Mouse (Mus musculus) thymus, postnatal 14 days (tissue): ENCODE results near the gene Adar.

ENCODE experiments used
- DNase-seq: peaks from one replicate; pipeline ENCODE4 v3.0.0; 2021

Adar gene

GRCm38 (mm10) chr3:89714359-89715206 is at the start of gene Adar:
Gene Adar (plus strand): TSS chr3:89715022.
- DNase-seq = peak; percentile 79

GRCm38 (mm10) chr3:89667131-89667530 is 47.7 kb upstream of the Adar start:
- no peak for DNase-seq

GRCm38 (mm10) chr3:89671334-89671733 is 43.5 kb upstream of the Adar start:
- DNase-seq = no peak

GRCm38 (mm10) chr3:89672573-89673317 is 42.1 kb upstream of the Adar start:
- peak; percentile 51 for DNase-seq

GRCm38 (mm10) chr3:89677617-89678016 is 37.2 kb upstream of the Adar start:
- no peak for DNase-seq

GRCm38 (mm10) chr3:89686031-89686430 is 28.8 kb upstream of the Adar start:
- DNase-seq = no peak

- peak; percentile 85 for DNase-seq
These were observed 25.9 kb upstream of the Adar start for GRCm38 (mm10) chr3:89688694-89689581.

GRCm38 (mm10) chr3:89691776-89692175 is 23.0 kb upstream of the Adar start:
- no peak for DNase-seq

- no peak for DNase-seq
These were observed 18.5 kb upstream of the Adar start for GRCm38 (mm10) chr3:89696152-89696821.

- DNase-seq = no peak
These were observed 15.9 kb upstream of the Adar start for GRCm38 (mm10) chr3:89698958-89699357.

- DNase-seq = no peak
These were observed 14.4 kb upstream of the Adar start for GRCm38 (mm10) chr3:89700461-89700860.

- no peak for DNase-seq
These were observed 11.2 kb upstream of the Adar start for GRCm38 (mm10) chr3:89703596-89703995.

GRCm38 (mm10) chr3:89704064-89704463 is 10.8 kb upstream of the Adar start:
- no peak for DNase-seq

GRCm38 (mm10) chr3:89715207-89715966 is 565 bp downstream of the Adar start:
- no peak for DNase-seq

- DNase-seq = no peak
These were observed 1.1 kb downstream of the Adar start for GRCm38 (mm10) chr3:89715967-89716256.

GRCm38 (mm10) chr3:89722032-89722431 is 7.2 kb downstream of the Adar start:
- no peak for DNase-seq

- no peak for DNase-seq
These were observed 8.7 kb downstream of the Adar start for GRCm38 (mm10) chr3:89723400-89724084.

GRCm38 (mm10) chr3:89727028-89727427 is 12.2 kb downstream of the Adar start:
- peak; percentile 70 for DNase-seq

- no peak for DNase-seq
These were observed 14.0 kb downstream of the Adar start for GRCm38 (mm10) chr3:89728848-89729247.

GRCm38 (mm10) chr3:89730350-89731331 is 15.8 kb downstream of the Adar start:
- DNase-seq = peak; percentile 95
